Mouse (Mus musculus): ENCODE data around the gene Myom1. TPM values are rescaled to one million over a fixed set of nuclear protein-coding genes. Genes with fewer than 3 reads are reported as not detected.

Myom1 gene
- polyA plus RNA-seq, 1 experiment, result 111 TPM

- Histone ChIP-seq H3K4me3 (replicated peaks; ENCODE audit: control insufficient read depth, low read depth, low read length) (no peak overlapping the region), H3K27ac (ENCODE audit: control insufficient read depth, insufficient read depth, low read depth, low read length, poor library complexity) (no peak overlapping the region), H3K4me1 (ENCODE audit: control insufficient read depth, insufficient read depth, low read length) (peaks cover 1% of the 10 kb centered on the region; the same call in 1 of the 2 replicates)
- no peak for TF ChIP-seq CTCF (IDR thresholded peaks at IDR 0.05; ENCODE audit: control insufficient read depth, insufficient read depth, low read length)
- no peak for TF ChIP-seq POLR2A (IDR thresholded peaks at IDR 0.05; ENCODE audit: borderline replicate concordance, control insufficient read depth, low read depth, low read length)
- 68% methylated on average over 4 of the region's 4 CpGs for WGBS
These were observed 168.7 kb downstream of the Myom1 start for GRCm38 (mm10) chr17:71171161-71171560.

Other genes starting within 250 kb of the Myom1 start
- gene Tgif1, start 149.1 kb upstream of the Myom1 start, polyA plus RNA-seq (2011; ENCODE audit: insufficient read depth, insufficient read length, low replicate concordance, missing spikeins), result 11.2 and 33.1 TPM in 2 replicates
- gene Myl12a, start 245 bp downstream of the Myom1 start, polyA plus RNA-seq (2011; ENCODE audit: insufficient read depth, insufficient read length, low replicate concordance, missing spikeins), result 53.9 and 119 TPM in 2 replicates
- 38.3 and 70.4 TPM in 2 replicates for gene Lpin2, start 179.9 kb downstream of the Myom1 start, polyA plus RNA-seq (2011; ENCODE audit: insufficient read depth, insufficient read length, low replicate concordance, missing spikeins)